Mouse (Mus musculus): Measurements from ENCODE around the gene Ric3. TPM values are rescaled to one million over a fixed set of nuclear protein-coding genes. Genes with fewer than 3 reads are reported as not detected.
"Not testable (repeated sequence)": the region's sequence is repeated elsewhere in the genome, so short reads cannot be mapped to it uniquely, and the experiment has no call there.

The Ric3 gene
- total RNA-seq (2015): 0.39 and 0.84 TPM in 2 replicates
- total RNA-seq (2017): 0.37 and 0.95 TPM in 2 replicates

DNA sequence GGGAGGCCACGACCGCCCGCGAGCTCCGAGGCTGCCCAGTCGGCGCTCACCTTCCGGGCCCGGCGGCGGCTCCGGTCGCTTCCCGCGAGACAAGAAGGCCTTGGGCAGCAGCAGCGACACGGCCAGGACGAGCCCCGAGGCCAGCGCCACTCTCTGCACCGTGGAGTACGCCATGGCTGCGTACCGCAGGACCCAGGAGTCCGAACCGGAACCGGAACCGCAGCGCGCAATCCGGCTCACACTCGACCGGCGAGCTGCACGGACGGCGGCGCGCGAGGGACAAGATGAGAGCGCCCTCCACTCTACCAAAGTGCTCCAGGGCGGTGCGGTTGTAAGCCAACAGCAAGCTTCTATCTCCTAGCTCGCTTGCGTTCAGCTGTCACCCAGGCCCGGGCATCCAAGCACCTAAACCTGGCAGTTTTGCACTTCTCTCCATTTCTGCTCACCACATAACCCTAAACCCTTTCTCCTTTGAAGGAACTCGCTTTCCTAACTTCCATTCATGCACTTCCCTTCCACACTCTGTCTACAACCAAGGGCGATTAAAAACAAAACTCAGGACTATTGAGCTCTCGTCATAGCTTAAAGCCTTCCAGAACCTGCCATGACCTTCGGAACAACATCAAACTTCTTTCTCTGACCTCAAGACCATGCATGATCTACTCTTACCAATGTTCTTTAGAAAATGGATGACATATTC is at the start of gene Ric3:
Gene Ric3 (minus strand): TSS at position 219 of the 700 bp plus-strand sequence.
- peak; percentile 34 for ATAC-seq (replicated peaks; ENCODE audit: poor library complexity)

GRCm38 (mm10) chr7:109131565-109131964 is 48.4 kb upstream of the Ric3 start:
- ATAC-seq (replicated peaks; ENCODE audit: poor library complexity): peak; percentile 84

- no peak for ATAC-seq (replicated peaks; ENCODE audit: poor library complexity)
These were observed 47.0 kb upstream of the Ric3 start for GRCm38 (mm10) chr7:109129946-109130686.

GRCm38 (mm10) chr7:109129442-109129841 is 46.3 kb upstream of the Ric3 start:
- ATAC-seq (replicated peaks; ENCODE audit: poor library complexity): peak; percentile 42

DNA sequence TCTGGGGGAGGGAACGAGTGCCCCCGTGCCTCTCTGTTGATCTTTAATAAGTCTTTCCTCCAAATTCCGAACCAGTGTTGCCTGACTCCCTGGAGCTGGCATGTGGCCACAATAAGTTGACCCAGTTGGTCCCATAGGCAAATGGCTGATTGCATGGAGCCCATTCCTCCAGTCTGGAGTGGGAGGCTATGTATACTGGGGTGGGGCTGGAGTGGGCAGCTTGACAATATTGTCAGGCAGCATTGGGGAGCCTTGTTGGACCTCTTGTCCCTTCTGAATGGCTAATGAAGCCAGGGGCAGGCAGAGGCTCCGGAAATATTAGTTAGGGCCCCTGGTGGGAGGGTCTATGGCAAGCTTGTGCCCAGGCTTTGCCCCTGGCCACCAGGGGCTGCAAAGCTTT is 32.8 kb upstream of the Ric3 start:
- no peak for ATAC-seq (replicated peaks; ENCODE audit: poor library complexity)

GRCm38 (mm10) chr7:109115488-109115887 is 32.4 kb upstream of the Ric3 start:
- ATAC-seq (replicated peaks; ENCODE audit: poor library complexity): peak; percentile 6

GRCm38 (mm10) chr7:109114950-109115349 is 31.8 kb upstream of the Ric3 start:
- peak; percentile 88 for ATAC-seq (replicated peaks; ENCODE audit: poor library complexity)

- peak; percentile 72 for ATAC-seq (replicated peaks; ENCODE audit: poor library complexity)
These were observed 27.9 kb upstream of the Ric3 start for GRCm38 (mm10) chr7:109111000-109111399.

GRCm38 (mm10) chr7:109104894-109105293 is 21.8 kb upstream of the Ric3 start:
- ATAC-seq (replicated peaks; ENCODE audit: poor library complexity): 0 out of 2 replicates have a peak, but pooled peaks have one; percentile 39

DNA sequence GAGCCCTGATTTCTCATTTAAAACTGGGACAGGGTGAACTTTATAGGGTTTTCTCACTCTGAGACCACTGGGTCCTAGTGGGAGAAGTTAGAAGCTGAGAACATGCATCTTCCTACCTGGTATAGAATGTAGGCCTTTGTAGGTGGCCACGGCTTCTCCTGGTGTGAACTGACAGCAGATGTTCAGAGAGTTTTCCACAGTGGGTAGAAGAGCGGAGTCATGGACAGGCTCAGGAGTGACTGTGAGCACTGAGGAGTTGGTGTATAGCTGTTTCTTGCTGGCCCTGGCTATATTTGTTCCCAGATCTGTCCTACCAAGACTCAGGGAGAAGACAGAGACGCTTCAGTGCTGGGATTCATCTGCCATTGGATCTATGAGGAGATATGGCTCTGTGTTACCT is 18.0 kb upstream of the Ric3 start:
- ATAC-seq (replicated peaks; ENCODE audit: poor library complexity): no peak

GRCm38 (mm10) chr7:109098145-109099018 is 15.3 kb upstream of the Ric3 start:
- peak; percentile 93 for ATAC-seq (replicated peaks; ENCODE audit: poor library complexity)

DNA sequence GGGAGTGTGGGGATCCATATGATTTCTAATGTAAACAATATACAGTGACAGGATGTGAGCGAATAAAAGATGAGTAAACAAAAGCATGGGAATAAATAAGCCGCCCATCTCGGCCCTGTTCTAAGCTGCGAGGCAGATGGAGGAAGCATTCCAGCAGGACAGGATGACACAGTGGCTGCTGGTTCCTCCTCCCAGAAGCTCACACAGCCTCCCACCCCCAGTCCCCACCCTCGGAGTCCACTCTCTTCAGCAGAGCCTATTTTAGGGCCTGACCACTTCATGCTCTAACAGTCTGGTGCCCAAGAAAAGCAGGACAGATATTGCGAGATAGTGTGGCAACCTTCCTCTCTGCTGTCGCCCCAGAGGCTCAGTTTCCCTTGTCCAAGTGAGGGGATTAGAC is 14.1 kb upstream of the Ric3 start:
- no peak for ATAC-seq (replicated peaks; ENCODE audit: poor library complexity)

GRCm38 (mm10) chr7:109096618-109097017 is 13.5 kb upstream of the Ric3 start:
- ATAC-seq (replicated peaks; ENCODE audit: poor library complexity): no peak

DNA sequence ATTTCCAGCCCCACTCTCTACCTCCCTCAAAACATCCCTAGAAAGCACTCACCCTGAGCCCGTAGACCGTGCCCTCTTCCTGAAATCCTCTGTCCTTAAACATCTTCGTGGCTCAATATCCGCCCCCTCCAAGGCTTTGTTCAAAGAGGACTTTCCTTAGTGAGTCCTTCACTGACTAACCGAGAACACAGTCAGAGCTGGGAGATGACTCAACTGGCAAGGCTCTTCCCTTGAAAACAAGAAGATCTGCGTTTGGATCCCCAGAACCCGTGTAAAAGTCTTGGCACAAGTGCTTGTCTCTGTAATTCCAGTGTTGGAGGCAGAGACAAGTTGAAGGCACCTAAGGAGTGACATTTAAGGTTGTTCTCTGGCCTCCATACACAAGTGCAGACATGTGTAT is 11.2 kb upstream of the Ric3 start:
- ATAC-seq (replicated peaks; ENCODE audit: poor library complexity): no peak

DNA sequence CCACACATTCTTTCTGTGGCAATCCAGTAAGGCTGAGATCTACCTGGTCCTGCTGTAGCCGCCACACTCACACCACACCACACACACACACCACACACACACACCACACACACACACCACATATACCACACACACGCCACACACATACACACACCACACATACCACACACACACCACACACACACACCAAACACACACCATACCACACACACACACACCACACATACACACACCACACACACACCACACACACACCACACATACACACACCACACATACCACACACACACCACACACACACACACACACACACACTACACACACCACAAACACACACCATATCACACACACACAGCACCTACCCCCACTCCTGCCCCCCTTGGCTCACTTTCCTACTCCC is 8.2 kb upstream of the Ric3 start:
- not testable (repeated sequence) for ATAC-seq (replicated peaks; ENCODE audit: poor library complexity)

DNA sequence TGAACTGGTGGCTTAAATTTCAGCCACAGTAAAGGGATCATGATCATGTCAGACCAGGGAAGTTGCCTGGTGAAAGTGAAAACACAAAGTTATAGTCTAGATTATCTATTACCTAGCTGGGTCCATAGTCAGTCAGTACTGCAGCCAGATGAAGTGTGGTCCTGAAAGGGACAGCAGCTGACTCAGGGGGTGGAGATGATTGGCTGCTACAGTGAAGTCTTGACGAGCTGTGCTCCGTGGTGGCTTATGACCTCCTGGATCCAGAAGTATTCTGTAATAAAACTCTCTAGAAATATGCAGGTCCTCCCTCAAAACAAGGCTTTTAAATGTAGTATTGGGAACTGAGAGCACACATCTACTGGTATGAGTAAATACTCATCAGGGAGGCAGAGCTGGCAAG is 3.8 kb upstream of the Ric3 start:
- peak; percentile 58 for ATAC-seq (replicated peaks; ENCODE audit: poor library complexity)

DNA sequence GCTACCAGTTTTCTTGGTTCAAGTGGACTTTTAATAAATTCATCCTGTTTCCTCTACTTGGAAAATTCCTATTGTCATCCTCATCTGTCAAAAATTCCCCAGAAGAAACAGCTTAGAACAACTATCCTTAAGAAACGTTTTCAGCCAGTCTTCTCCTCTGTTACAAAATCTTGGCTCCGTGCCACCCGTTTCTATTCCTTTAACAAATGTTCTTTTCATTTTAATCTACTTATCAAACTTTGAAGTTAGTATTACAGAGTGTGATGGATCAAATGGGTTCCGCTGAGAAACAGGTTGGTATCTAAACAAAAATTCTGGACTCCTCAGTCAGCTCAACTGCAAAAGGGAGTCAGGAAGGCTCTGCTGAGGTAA is 668 bp upstream of the Ric3 start:
- ATAC-seq (replicated peaks; ENCODE audit: poor library complexity): no peak

- peak; percentile 48 for ATAC-seq (replicated peaks; ENCODE audit: poor library complexity)
These were observed 640 bp downstream of the Ric3 start for GRCm38 (mm10) chr7:109082269-109083112.

DNA sequence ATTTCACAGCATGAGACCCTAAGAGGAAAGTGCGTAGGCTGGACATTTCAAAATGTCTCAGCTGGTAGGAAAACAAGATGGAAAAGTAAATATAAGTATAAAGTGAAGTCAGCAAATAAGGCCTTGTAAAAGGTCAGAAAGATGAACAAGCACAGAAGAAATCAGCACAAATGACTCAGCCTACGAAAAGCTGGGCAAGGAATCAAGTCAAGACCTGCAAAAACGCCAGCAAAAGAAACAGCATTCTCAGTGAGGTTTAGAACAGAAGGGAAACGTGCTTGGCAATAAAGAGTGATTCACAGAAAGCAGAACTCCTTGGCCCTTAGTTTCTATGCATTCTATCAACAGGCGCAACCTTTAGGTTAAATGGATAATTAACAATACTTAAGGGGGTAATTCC is 10.8 kb downstream of the Ric3 start:
- ATAC-seq (replicated peaks; ENCODE audit: poor library complexity): no peak

DNA sequence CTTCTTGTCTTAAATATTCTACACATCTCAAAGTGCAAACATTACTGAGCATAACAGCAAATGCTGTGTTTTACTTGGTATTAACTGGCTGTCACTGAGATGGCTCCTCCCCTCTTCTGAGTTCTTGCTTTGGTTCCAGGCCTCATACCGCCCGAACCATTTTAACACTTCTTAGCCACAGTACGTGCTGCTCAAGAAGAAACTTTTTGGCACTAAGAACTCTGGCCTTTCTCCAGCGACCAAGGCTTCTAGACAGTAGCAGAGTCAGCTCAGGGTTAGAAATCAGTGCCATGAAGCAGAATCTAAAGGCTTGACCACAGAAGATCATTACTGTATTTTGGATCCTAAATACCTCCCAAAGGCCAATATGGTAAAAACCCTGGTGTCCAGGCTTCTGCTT is 13.5 kb downstream of the Ric3 start:
- ATAC-seq (replicated peaks; ENCODE audit: poor library complexity): no peak
